Mouse (Mus musculus) retina, postnatal 7 days (tissue): ENCODE measurements around the gene Tcf15.

Source experiments
- DNase-seq: peaks from one replicate; pipeline ENCODE4 v3.0.0-alpha.2; 2012; ENCODE audit warnings: low read depth, low spot score

The Tcf15 gene

DNA sequence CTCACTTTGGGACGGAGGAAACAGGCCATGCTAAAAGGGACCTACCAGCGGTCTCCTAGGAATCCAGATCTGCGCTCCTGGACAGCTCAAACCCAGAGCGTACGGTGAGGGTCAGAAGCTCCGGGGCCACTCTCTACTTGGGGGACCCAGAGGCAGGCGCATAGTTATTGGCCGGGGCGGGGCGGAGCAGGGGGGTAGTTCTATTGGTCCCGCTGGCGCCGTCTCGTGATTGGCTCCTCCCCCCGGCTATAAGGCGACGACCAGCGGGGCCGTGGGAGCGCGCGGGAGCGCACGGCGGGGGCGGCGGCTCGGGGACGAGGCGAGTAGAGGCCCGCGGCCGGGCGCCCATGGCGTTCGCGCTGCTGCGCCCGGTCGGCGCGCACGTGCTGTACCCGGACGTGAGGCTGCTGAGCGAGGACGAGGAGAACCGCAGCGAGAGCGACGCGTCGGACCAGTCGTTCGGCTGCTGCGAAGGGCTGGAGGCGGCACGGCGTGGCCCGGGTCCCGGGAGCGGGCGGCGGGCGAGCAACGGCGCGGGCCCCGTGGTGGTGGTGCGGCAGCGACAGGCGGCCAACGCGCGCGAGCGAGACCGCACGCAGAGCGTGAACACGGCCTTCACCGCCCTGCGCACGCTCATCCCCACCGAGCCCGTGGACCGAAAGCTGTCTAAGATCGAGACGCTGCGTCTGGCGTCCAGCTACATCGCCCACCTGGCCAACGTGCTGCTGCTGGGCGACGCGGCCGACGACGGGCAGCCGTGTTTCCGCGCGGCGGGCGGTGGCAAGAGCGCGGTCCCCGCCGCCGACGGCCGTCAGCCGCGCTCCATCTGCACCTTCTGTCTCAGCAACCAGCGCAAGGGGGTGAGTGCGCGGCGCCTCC is at the start of gene Tcf15:
TSS of gene Tcf15 (plus strand) at position 283 of the 879 bp plus-strand sequence.
- peak; percentile 25 for DNase-seq

DNA sequence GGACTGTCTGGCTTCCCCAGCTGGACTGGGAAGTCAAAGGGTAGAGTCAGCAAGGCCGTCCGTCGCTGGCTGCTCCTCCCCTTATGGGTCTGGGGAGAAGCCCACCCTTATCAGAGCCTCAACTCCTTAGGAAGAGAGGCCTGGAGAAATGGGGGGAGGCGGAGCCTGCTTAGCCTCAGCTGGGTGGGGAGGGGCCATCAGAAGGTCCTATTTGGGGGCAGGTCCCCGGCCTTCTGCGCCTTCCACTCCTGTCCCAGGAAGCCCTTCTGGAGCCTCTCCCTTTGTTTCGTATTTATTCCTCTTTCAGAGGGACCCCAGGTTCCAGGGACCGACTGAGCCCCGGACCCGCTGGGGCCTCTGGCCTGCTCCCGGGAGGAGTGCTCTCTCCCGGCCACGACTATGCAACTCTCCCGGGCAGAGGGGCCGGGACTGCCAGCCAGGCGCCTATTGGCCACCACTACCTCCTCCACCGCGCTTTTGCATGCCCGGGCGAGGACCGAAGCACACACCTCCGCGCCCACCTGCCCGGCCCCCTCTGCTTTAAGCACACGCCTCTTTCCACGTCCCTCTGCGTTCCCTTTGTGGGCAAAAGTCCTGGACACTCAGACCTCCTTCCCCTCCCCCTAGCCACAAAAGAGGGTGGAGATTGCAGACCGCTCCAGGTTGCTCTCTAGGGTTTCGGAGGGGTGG is 48.4 kb upstream of the Tcf15 start:
- no peak for DNase-seq

DNA sequence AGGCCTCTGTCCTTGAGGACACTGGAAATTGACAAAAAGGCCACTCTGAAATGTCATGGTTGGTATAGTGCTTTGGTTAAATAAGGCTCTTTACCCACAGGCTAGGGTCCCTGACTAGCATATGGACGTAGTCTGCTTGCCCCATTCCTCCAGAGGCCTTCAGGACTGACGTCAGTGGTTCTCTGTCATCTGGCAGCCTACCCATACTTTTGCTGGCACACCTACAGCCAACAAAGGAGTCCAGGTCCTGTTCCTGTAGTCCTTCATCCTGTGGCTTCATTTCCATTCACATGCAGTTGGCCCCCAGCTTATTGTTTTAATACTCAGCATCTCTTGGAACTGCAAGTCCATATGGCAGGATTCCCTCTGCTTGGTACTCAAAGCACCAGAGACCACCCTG is 46.4 kb upstream of the Tcf15 start:
- no peak for DNase-seq

DNA sequence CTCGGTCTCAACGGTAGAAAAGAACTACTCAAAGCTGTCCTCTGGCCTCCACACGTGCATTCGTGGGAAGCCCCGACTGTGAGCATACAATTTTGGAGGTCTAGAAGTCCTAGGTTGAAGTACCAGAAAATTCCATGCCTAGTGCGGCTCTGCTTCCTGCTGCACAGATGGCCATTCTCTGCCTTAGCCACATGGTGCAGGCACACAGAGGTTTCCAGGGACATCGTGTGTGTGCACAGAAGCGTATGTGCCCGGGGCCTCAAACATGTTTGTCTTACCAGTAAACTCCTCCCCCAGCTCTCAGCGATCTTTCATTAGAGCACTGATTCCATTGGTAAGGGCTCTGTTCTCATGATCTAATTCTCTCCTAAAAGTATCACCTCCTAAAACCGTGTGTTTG is 45.4 kb upstream of the Tcf15 start:
- DNase-seq: no peak

DNA sequence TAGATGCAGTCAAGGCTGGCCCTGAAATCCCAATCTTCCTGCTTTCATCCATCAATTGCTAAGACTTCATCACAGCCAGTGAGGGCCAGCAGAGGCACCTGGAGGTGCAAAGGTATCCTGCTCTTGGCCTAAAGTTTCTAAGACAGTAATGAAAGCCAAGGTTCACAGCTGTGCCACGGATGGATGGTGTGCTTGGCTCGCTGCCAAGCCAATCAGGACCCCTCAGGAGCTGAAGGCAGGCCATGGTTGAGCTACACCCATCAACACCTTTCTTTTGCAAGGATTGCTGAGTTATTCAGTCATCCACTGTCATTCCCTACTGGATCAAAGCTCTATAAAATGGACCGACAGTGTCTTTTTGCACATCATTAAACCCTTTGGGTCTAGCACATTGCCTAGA is 43.8 kb upstream of the Tcf15 start:
- no peak for DNase-seq

DNA sequence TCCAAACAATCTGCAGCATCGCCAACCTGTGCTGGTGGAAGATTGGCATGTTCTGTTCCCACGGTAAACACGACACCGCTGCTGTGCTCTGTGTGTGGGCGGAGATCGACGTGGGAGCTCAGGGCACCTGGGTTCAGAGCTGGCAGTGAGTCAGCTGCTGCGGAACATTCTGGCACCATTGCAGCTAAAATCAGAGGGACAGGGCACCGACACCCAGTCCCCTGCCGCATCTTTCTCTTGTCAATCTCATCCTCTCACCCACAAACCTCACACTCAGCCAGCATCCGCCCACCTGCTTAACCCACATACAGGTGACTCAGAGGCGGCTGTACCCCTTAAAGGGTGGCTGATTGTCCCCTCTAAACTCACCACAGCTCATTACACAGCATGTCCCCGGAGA is 41.6 kb upstream of the Tcf15 start:
- no peak for DNase-seq

DNA sequence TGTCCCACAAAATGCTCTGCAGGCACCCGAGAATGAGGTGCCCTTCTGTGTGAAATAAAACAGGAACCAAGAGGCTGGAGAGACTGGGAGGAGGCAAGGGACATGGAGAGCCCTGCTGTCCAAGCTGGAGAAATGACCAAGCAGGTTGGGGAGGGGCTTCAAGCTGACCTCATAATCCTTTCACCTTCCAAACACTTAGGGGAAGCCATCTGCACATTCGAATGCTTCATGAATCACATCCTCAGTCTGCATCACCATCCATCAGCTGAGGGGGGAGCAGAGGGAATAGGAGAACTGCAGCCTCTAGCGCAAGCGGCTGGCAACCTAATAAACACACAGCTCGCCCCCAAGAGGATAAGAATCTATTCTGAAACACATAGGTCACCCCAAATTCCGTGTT is 41.0 kb upstream of the Tcf15 start:
- DNase-seq: no peak

DNA sequence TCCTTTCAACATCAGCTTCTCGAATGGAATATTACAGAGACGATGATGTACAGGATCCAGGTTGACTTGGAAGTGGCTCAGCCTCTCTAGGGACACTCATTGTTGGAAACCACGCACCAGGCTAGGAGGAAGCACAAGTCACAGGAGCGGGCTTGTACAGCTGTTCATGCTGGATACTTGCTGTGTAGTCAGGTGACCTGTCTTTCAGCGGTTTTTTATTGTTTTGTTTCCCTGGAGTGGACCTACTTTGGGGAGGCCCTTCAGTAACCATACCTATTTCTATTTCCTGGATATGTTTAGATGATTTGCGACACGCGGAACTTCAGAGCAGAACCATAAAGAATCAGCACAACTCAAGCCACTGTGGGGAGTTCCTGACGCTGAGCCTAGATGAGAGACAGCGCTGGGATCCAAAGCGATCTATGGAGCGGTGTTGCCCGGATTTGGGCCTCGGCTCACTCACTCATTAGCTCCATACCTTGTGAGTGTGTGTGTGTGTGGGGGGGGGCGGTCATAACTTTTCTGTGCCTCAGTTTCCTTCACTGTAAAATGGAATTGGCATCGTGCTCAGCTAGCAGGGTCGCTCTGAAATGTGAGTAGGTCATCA is 38.5 kb upstream of the Tcf15 start:
- no peak for DNase-seq

DNA sequence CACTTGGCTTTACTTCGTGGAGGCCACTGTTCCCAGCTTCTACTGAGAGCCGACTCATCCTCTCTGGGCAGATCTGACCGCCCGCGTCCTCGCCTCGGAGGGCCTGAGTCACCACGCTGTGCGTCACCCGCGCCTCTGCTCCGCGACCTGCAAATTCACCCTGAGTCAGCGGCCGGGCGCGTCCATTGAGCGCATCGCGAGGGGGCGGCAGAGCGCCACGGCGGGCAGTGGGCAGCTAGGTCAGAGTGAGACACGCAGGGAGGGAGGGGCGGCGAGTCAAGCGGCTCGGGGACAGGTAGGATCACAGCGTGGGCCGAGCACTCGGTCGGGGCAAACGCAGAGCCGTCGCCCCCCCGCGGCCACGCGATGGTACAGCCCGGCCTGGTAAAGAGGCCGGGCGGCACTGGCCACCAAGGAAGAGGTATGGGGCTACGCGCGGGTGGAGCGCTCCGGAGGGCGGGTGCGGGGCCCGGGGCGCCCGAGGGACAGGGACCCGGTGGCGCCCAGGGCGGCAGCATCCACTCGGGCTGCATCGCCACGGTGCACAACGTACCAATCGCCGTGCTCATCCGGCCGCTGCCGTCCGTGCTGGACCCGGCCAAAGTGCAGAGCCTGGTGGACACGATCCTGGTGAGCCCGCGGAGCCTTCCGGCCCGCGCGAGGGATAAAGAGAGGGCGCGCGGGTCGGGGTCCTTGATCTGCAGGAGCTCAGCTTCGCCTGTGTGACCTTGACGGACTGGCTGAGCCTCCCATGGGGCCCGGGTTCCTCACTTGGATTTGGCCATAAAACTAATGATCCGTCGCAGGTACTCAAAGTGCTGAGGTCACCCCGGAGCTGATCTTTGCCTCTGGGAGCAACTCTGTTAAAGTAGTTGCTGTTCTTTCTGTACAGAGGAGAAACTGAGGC is 37.8 kb upstream of the Tcf15 start, which contains the start of gene Srxn1:
TSS of gene Srxn1 (plus strand) at position 199 of the 907 bp plus-strand sequence.
- peak; percentile 85 for DNase-seq

DNA sequence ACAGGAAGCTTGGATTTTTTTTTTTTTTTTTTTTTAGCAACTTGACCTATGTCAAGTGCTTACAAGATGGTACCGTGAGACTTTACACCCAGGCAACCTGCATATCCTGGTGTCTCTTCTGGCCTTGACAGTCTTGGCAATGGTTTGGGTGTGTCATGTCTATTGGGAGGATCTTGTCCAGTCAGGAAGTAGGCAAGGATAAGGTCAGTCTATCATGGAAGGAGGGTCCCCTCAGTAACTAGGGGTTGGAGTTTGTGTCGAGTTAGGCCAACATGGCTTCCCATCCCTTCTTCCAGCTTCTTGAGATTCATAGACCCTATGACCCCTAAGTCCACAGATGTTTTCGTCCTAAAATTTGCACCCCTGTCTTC is 37.2 kb upstream of the Tcf15 start:
- no peak for DNase-seq

DNA sequence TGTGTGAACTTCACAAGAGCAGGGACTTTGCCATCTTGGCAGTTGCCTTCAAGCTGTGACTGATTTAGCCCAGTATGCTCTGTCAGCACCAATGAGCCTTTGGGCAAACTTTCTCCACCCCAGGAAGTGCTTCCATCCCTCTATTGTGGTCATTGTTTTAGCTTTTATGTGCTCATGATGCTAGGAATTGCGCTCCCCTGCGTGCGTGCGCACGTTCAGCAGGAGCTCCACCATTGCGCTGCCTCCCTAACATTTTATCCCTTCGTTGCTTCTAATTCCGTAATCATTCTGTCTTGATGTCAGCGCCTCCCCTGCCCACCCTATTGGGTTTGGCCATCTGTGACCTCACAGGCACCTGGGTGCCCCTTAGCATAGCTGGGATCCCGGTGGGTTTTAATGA is 36.8 kb upstream of the Tcf15 start:
- no peak for DNase-seq

DNA sequence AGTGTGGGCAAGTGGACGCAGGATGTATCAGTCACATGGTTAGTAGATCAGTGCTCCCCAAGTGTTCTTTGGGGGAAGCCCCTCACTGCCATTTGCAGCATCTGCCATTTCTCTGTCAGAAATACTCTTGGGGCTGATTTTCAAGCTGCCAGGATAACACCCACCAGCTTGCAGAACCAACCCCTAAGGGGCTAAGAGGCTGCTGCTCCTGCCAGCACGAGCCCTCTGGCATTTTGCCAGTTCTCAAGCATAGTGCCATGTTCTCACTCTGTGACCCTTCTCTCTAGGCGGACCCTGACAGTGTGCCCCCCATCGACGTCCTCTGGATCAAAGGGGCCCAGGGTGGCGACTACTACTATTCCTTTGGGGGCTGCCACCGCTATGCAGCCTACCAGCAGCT is 34.7 kb upstream of the Tcf15 start:
- DNase-seq: no peak

DNA sequence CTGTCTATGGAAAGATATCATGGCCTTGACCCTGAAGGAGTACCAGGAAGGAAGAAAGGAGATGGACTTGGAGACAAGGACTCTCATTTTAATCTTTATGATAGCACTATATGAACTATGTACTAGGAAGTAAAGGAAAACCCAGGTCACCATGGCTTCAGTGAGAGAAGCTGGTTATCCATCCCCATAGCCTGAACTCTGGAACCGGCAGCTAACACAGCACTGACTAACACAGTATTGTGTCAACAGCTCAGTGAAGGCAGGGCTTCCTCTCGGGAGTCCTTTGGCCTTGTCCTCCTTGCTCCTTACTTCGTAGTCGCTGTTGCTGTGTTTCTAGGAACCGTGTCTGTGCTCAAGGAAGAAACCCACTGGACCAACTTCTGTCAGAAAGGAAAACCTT is 34.0 kb upstream of the Tcf15 start:
- DNase-seq: no peak

DNA sequence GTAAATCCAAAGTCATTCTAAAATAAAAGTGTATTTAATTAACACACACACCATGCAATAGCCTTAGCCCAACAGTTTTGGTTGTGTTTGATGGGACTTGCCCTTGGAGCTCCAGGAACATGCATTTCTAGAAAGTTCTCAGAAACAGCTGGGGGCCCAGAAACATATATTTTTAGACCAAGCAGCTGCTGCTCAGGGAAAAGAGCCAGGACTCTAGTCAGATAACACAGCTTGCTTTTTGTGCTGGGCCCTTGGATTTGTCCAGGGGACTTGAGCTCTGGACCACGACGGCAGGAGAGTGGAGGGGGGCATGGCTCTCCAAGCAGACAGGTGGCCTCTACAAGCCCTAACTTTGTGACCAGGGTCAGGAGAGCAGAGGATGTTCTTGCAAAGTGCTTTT is 32.0 kb upstream of the Tcf15 start:
- no peak for DNase-seq

DNA sequence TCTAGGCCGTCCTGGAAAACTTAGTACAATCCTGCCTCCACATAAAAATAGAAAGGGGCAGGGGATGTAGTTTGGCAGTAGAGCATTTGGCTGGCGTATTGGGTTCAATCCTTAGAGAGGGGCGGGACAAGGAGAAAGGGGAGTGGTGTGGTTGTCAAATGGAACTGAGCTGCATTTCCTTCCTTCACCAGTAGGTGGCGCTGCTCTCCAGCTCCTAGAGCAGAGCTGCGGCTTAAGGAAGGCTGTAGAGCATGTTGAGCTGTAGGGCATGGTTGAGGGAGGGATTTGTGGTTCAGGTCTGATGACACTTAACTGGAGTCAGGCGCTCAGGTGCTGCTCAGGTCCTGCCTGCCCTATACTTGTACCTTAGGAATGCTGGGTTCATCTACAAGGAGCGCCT is 31.4 kb upstream of the Tcf15 start:
- DNase-seq: peak; percentile 90

DNA sequence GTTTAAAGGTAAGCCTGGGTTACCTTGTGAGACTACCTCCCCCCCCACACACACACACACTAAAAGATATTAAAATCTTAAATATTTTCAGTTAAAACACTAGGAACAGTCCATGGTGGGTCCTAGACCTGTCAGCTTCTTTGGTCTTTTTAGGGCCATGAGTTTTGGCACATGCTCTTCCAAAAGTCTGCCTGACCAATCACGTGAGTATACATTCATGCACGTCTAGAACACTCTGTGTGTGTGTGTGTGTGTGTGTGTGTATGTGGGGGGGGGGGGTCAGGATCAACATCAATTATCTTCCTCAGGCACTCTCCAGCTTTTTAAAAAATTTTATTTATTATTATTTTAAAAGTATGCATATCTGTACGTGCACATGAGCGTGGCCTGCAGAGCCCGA is 30.9 kb upstream of the Tcf15 start:
- no peak for DNase-seq

DNA sequence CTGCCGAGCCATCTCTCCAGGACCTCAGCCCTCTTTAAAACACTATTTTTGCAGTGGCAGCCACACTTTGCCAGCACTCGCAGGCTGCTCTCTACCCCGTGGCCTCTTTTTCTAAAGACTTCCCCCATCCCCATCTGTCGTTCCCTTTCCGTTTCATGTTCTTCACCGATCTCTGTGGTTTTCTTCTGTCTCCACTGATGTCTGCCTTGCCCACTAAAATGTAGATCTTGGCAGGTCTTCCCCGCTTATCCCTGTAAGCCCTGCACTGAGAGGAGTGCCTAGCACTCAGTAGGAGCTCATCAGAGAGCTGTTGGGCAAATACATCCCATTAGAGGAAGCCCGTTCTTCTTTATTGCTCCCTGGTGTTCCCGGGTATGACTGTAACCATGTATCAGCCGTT is 30.4 kb upstream of the Tcf15 start:
- DNase-seq: no peak

DNA sequence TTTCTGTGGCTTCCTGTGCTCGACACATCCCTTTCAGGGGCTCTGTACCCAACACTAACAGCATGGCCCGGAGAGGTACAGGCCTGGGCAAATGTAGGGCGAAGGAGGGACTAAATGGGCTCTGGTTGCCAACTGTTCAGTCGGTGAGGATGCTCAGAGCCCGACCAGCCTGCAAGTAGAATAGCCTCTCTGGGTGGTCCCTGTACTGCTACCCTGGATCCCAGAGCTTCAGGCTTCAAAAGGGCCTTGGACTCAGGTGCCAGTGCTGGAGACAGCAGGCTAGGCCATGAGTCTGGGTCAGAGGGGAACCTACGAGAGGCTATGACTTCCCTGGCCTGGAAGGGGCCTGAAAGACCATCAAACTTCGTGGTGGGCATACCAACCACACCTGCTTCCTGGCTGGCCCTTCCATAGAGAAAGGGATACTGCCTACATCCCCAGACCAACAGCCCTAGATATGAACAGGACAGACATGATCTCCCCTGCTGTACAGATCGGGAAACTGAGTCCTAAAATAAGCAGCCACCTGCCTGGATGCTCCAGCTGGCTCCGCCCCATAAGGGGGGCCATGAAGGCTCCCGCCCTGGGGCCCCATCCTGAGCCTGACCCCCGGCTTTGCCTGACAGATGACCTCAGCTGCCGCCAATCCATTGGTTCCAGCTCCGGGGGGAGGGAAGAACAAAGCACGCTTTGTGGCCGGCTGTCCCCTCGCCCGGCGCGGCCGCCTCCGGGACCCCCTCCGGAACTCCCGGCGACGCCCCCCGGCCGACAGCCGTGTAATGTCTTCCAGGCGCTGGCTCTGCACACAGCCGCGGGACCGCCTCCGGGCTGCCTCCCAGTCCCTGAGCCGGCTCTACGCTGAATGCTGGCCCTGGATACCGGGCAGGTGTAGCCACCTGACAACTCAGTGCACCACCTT is 29.0 kb upstream of the Tcf15 start:
- no peak for DNase-seq

DNA sequence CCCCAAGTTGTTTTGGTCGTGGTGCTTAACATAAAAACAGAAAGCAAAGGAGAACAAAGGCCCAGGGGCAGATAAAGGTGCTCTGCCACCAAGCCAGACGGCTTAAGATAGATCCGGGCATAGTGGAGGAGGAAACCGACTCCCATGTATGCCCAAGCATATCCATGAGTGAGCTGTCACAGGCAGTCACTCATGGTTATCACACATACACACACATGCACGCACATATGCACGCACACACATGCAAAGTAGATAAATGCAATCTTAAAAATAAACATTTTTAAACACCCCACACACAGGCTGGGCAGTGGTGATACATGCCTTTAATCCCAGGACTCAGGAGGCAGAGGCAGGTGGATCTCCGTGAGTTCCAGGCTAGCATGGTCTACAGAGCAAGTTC is 25.7 kb upstream of the Tcf15 start:
- no peak for DNase-seq

DNA sequence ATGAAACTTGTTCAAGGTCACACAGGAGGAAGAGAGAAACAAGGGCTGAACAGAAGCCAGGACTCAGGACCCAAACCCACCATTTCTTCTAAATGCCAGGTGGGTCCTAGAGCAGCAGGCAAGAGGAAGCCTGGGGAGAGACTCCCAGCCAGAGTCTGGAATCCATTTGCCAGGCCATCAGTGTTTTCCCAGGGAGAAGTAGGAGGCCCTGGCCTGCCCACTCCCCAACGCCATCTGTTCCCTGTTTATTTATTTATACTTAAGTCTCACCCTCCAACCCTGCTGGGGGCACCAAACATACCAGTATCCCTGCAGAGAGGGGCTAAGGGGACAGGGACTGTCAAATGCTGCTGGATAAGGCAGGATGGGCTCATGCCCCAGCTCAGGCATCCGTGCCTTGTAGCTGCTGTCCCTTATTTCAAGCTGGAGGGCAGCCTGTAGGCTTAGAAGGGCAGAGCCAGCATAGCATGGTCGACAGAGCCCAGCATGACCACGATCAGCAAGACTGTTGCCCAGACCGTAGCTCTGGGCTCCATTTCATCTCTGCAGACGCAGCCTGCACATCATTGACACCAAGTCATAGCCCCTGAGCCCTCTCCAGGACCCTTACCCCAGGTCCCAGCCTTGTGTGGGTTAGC is 24.0 kb upstream of the Tcf15 start:
- no peak for DNase-seq
